Mouse (Mus musculus) forelimb bud, embryonic 11.5 days (tissue): ENCODE measurements at regions not wholly inside any gene's neighbourhood (a gene's known extent, or its start where the extent isn't known, plus 50 kb on each side); places are given as distances from the start of the nearest gene placed in this dataset.
"Not testable (repeated sequence)": the region's sequence is repeated elsewhere in the genome, so short reads cannot be mapped to it uniquely, and the experiment has no call there.

Experiments
- DNase-seq: peaks from one replicate; pipeline ENCODE4 v3.0.0-alpha.2; 2012; ENCODE audit warnings: low read depth, low spot score

DNA sequence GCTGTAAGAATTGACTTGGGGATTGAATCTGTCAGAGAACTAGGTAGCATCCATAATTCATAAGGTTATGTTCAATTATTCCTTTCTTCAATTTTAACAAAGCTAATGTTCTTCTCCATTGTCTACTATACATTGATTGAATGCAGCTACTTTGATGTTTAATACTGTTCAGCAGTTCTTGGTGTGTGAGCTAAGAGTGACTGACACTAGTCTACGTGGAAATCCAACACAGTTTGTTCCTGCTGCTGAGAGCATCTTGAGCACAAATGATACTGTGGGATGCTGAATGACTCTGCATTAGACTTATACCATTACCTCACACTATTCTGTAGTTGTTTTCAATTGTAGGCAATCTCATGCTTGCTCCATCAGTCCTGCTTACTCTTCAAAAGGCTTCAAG is 249.4 kb upstream of the Akr1e1 start:
- DNase-seq: no peak

DNA sequence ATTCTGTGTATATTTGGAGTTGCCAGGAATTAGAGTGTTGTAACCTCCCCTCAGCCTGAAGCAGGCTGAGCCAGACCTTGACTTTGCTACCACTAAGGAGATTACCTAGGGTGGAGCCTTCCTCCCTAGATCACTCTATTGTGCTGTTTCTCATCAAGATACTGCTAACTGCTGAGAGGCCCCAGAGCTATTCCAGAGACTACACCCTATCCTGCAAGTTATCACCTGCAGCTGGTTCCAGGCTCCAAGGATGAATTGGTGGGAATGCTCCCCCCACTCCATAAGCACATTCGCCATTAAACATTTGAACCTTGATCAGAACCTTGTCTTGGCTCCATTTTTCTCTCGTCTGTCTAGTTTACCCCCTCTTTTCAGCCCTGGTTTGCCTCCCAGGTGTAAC is 230.5 kb upstream of the Akr1e1 start:
- DNase-seq: not testable (repeated sequence)

DNA sequence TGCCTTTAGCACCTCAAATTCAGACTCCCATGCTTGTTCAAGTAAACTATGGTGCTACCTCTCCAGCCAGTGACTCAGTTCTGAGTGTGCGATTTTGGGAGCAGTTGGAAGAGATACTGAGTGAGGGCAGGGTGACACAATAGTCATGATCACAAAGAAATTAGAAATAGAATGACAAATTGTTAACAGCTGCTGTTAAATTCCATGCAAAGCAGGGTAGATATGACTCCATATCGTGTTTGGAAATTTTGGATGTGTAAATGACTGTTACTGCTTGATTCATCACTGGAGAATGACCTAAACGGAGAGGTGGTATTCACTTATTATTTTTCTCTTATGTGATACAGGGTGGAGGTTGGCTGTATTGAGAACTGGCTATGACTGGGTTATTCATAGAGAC is 217.8 kb upstream of the Akr1e1 start:
- DNase-seq: no peak

GRCm38 (mm10) chr13:4825749-4826148 is 216.8 kb upstream of the Akr1e1 start:
- DNase-seq: not testable (repeated sequence)

- DNase-seq: no peak
Measured at GRCm38 (mm10) chr13:4806876-4807275, 197.9 kb upstream of the Akr1e1 start.

DNA sequence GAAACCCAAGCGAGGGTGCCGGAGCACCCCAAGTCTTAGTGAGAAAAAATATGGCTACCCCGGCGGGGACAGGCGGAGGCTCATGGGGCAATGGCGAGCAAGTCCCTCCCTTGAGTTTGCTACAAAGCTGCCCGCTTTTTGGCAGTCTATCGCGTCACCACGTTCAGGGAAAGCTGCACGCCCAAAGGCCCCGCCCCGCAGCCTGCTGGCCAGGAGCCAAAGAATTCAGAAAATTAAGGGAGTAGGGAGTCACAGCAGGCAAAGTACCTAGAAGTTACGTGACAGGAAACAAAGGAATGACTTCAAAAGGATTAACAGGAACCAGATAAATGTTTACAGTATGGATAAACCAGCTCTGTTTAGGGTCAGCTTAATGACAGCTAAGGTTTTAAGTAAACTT is 191.7 kb upstream of the Akr1e1 start:
- no peak for DNase-seq

GRCm38 (mm10) chr13:4791139-4791538 is 182.2 kb upstream of the Akr1e1 start:
- no peak for DNase-seq

DNA sequence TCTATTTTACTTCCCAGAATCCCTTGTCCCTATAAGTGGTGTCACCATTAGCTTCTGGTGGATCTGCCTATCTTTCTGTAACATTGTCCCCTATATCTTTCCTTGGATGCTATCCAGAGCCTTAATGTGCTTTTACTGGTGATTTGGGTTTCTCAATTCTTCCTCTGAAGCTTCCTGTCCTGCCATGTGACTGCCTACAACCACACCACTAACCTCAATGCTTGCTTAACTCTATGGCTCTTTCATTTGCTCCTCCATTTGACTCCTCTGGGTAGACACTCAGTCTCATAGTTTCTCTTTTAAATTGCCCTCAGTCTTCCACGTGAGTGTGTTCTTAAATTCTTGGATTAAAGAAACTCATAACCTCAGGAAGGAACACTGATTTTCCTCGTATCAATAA is 181.4 kb upstream of the Akr1e1 start:
- DNase-seq: no peak

DNA sequence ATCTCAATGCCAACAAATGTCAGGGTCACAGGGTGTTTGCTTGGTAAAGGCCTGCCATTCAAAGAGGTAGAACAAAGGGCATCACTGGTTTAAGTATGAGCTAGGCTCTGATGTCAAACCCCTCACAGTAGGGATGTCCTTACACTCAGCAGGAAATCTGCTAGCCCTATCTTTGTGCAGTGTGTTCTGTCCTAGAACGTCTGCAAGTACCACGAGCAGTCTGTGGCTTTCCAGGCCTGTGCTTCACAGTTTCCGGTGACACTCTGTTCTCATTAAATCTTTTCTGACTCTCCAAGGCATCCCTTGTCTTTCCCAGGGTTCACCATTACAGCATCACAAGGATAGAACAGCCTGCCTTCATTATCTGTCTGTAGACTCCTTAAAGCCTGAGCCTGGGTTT is 174.3 kb upstream of the Akr1e1 start:
- DNase-seq: no peak

GRCm38 (mm10) chr13:4778264-4778823 is 169.4 kb upstream of the Akr1e1 start:
- not testable (repeated sequence) for DNase-seq

GRCm38 (mm10) chr13:4776855-4777254 is 167.9 kb upstream of the Akr1e1 start:
- peak; percentile 55 for DNase-seq

- DNase-seq: no peak
Measured at GRCm38 (mm10) chr13:4772324-4772723, 163.3 kb upstream of the Akr1e1 start.

- DNase-seq: peak; percentile 93
Measured at GRCm38 (mm10) chr13:4771120-4772075, 162.4 kb upstream of the Akr1e1 start.

DNA sequence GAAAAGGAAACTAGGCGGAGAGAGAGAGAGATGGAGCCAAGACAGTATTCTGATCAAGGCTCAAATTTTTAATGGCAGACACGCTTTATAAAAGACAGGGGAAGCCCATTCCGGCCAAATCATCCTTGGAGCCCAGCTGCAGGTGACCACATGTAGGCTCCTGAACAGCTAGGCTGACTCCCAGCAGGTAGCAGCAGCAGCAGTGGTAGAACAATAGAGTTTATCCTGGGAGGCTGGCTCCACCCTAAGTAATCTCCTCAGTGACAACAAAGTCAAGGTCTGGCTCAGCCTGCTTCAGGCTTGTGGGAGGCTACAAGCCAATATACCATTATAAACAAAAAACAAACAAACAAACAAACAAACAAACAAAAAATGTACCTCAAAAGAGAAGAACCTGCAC is 151.0 kb upstream of the Akr1e1 start:
- no peak for DNase-seq

DNA sequence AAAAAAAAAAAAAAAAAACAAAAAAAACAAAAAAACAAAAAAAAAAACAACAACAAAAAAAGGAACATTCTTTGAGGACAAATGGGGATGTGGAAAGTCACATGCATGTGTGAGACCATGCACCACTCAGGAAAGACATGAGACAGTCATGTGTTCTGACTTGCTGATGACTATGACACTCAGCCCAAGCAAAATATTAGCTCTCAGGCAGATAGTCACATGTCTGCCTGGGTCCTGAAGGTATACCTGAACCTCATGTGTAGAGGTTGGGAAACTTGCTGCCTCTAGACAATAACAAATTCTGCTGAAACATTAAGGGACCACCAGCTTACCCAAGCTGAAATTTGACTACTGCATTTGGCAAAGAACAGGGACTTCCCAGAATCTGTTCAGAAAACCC is 147.6 kb upstream of the Akr1e1 start:
- no peak for DNase-seq

- no peak for DNase-seq
Measured at GRCm38 (mm10) chr13:4742930-4743329, 134.0 kb upstream of the Akr1e1 start.

- not testable (repeated sequence) for DNase-seq
Measured at GRCm38 (mm10) chr13:4716299-4716698, 107.3 kb upstream of the Akr1e1 start.

GRCm38 (mm10) chr13:4714724-4715123 is 105.8 kb upstream of the Akr1e1 start:
- no peak for DNase-seq

DNA sequence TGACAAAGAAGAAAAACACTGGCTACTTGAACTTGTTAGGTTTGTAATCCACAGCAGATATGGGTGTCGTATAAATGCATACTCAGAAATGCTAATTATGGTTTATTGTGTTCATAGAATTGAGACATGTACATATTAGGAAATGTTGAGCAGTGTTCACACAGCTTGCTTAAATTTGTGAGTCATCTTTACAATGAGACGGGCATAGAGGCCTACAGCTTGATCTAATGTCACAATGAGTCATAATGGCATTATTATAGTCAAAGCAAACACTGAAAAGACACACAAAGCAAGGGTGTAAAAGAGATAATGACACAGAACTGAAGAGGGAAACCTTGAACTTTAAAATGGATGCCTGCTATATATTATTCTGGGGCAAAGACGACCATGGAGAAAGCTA is 103.7 kb upstream of the Akr1e1 start:
- DNase-seq: no peak

DNA sequence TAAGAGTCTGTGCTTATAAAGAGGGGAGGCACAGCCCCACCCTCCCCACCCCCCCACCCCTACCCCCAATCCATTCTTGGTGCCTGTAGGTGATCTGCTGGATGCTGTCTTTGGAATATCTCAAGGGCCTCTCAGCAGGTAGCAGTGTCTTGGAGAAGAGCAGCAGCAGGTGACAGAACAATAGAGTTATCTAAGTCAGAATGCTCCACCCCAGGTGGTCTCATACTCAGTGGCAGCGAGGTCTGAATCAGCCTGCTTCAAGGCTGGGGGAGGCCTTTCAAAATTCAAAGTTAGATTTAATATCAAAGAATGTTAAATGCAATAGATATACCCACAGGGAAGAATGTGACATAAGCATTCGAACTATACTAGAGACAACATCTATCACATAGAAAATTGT is 90.6 kb upstream of the Akr1e1 start:
- not testable (repeated sequence) for DNase-seq

- peak; percentile 52 for DNase-seq
Measured at GRCm38 (mm10) chr13:4666375-4667140, 57.6 kb upstream of the Akr1e1 start.

DNA sequence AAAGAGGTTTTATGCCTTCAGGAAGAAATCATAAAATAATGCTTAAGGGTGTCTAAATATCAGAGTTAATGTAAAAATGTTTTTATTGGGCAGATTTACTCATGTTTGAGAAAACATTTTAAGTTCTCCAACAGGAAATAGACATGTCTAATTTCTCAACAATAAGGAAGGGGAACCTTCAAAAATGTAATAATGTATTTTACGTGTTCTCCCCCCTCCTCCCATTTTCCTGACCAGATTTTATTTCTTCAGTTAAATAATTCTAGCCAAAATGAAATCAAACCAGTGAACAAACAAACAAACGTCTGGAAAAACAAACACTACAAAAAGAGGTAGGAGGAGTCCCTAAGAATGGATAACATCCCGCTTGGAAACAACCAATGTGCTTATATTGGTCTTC is 54.4 kb upstream of the Akr1e1 start:
- DNase-seq: no peak
